Mouse (Mus musculus) cortical plate, adult 2 months (tissue): ENCODE data around the gene Plekhg6.

ENCODE experiments used
- CTCF ChIP-seq: fragments of 200-500 bp; IDR thresholded peaks from 2 replicates; pipeline ENCODE4 v1.5.1; 2011; ENCODE audit warnings: mild to moderate bottlenecking, control low read depth, low read length; ENCODE audit not compliant: insufficient read depth; ENCODE audit errors: extremely low read depth
- POLR2A ChIP-seq: fragments of 200-500 bp; IDR thresholded peaks from 2 replicates; pipeline ENCODE4 v1.6.1; 2011; ENCODE audit warnings: mild to moderate bottlenecking, low read length, control low read depth; ENCODE audit not compliant: insufficient read depth; ENCODE audit errors: extremely low read depth

DNA sequence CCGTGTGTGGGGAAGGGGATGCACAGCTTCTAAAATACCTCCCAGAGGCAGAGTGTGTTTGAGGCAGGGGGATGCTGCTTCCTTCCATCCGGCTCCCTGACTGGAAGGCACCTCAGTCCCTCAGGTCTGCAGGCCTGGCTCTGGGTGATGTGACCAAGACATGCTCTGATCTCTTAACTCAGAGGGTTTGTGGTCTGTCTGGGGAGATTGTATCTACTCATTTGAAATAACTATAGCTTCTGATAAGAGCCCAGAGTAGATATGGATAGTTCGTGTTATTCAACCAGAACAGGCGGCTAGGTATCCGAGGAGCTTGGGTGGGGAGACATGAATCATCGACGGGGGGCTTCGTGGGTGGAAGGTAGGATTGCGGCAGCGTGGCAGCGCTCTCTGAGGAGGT is 27.4 kb downstream of the Plekhg6 start:
- TF ChIP-seq CTCF (no peak), POLR2A (no peak)
